26 mouse cellular contexts compared by ENCODE assay signal in genomic region chr10:93515927-93516326, GRCm38 (mm10). TPM values are rescaled to one million over a fixed set of nuclear protein-coding genes. Genes with fewer than 3 reads are reported as not detected.
DNase-seq lines count a peak whose midpoint lies in the region; ATAC-seq and TF ChIP-seq lines count a peak whose summit lies in the region.
"Had no signal": no experiment of that assay in that cellular context is flagged by ENCODE, and none has a peak within 500 bp of the region (broad histone marks: within the 10 kb centered on the region; RNA-seq: fewer than 3 reads in every experiment).

No protein-coding gene starts in this region.

- H3K9me3 ChIP-seq in heart, embryonic 10.5 days: no peaks in the 10 kb centered on the region
- H3K9me3 ChIP-seq in liver, embryonic 12.5 days (replicated peaks): no peaks in the 10 kb centered on the region
- H3K9me3 ChIP-seq in liver, embryonic 15.5 days (replicated peaks): no peaks in the 10 kb centered on the region
- H3K9me3 ChIP-seq in liver, postnatal 0 days (ENCODE audit: low read length): no peaks in the 10 kb centered on the region
- H3K9me3 ChIP-seq: embryonic facial prominence, embryonic 13.5 days; embryonic facial prominence, embryonic 15.5 days; forebrain, embryonic 10.5 days; forebrain, embryonic 12.5 days; forebrain, embryonic 15.5 days had no signal

- H3K4me3 ChIP-seq in heart, embryonic 10.5 days: no peak overlapping the region
- no peak overlapping the region for H3K4me3 ChIP-seq in liver, embryonic 12.5 days
- H3K4me3 ChIP-seq in liver, embryonic 15.5 days (replicated peaks): no peak overlapping the region
- no peak overlapping the region for H3K4me3 ChIP-seq in liver, postnatal 0 days (ENCODE audit: low read depth, low read length)
- H3K4me3 ChIP-seq: embryonic facial prominence, embryonic 13.5 days; embryonic facial prominence, embryonic 15.5 days; erythroblast, embryonic 14.5 days; forebrain, embryonic 10.5 days; forebrain, embryonic 12.5 days; forebrain, embryonic 15.5 days had no signal

- DNase-seq in heart, embryonic 10.5 days (ENCODE audit: low spot score): peak; percentile 9
- DNase-seq in heart, postnatal 25 days (ENCODE audit: low spot score): no peak
- DNase-seq in liver: no peak
- no peak for DNase-seq in liver, postnatal 0 days
- no peak for DNase-seq in right cerebral cortex, adult 2 months (ENCODE audit: low spot score in 2 of 2)
- DNase-seq in cerebellum, postnatal 14 days: no peak
- DNase-seq: adrenal gland, adult 8-10 months; adrenal gland, postnatal 14 days; adrenal gland, postnatal 36 days; cerebellum, adult 11-12 months; cerebellum, adult 2 months; cerebellum, adult 9-10 months; embryo, embryonic 11 days had no signal

- no peak for TF ChIP-seq CTCF in liver, postnatal 0 days (IDR thresholded peaks at IDR 0.05; ENCODE audit: low read depth)

- intact Hi-C loops in heart, postnatal 25 days (cut with DNase I): no loop called here

- H3K4me1 ChIP-seq in heart, embryonic 10.5 days: no peaks in the 10 kb centered on the region
- H3K4me1 ChIP-seq in liver, embryonic 12.5 days: no peaks in the 10 kb centered on the region
- 0 out of 2 replicates have a peak, but pooled peaks cover 5% of the 10 kb centered on the region for H3K4me1 ChIP-seq in liver, embryonic 15.5 days (replicated peaks)
- H3K4me1 ChIP-seq in liver, postnatal 0 days (ENCODE audit: insufficient read depth): peaks cover 5% of the 10 kb centered on the region
- H3K4me1 ChIP-seq: embryonic facial prominence, embryonic 13.5 days; embryonic facial prominence, embryonic 15.5 days; forebrain, embryonic 10.5 days; forebrain, embryonic 12.5 days had no signal

- no peak for ATAC-seq in liver, embryonic 12.5 days
- ATAC-seq in liver, embryonic 15.5 days (ENCODE audit: insufficient read depth): no peak
- ATAC-seq in liver, postnatal 0 days: peak; percentile 81

- no peak overlapping the region for H3K27ac ChIP-seq in heart, embryonic 10.5 days
- 0 out of 2 replicates have a peak overlapping the region, but pooled peaks have one; percentile 45 for H3K27ac ChIP-seq in liver, embryonic 12.5 days
- peak overlapping the region; percentile 69 for H3K27ac ChIP-seq in liver, embryonic 15.5 days (replicated peaks)
- H3K27ac ChIP-seq in liver, postnatal 0 days (ENCODE audit: low read depth): peak overlapping the region; percentile 84
- H3K27ac ChIP-seq: embryonic facial prominence, embryonic 13.5 days; embryonic facial prominence, embryonic 15.5 days; forebrain, embryonic 10.5 days; forebrain, embryonic 12.5 days; forebrain, embryonic 15.5 days had no signal

- no peak overlapping the region for H3K4me2 ChIP-seq in liver, embryonic 12.5 days
- no peak overlapping the region for H3K4me2 ChIP-seq in liver, embryonic 15.5 days
- peak overlapping the region; percentile 10; the same call in 1 of the 2 replicates for H3K4me2 ChIP-seq in liver, postnatal 0 days (ENCODE audit: low read depth, low read length)
- H3K4me2 ChIP-seq: embryonic facial prominence, embryonic 13.5 days; embryonic facial prominence, embryonic 15.5 days; forebrain, embryonic 12.5 days; forebrain, embryonic 15.5 days had no signal

- H3K27me3 ChIP-seq in heart, embryonic 10.5 days (ENCODE audit: insufficient read depth, poor library complexity, severe bottlenecking): no peaks in the 10 kb centered on the region
- H3K27me3 ChIP-seq in liver, embryonic 12.5 days (replicated peaks): no peaks in the 10 kb centered on the region
- no peaks in the 10 kb centered on the region for H3K27me3 ChIP-seq in liver, embryonic 15.5 days
- H3K27me3 ChIP-seq in liver, postnatal 0 days (ENCODE audit: insufficient read depth, low read length): no peaks in the 10 kb centered on the region
- H3K27me3 ChIP-seq: embryonic facial prominence, embryonic 13.5 days; embryonic facial prominence, embryonic 15.5 days; forebrain, embryonic 12.5 days; forebrain, embryonic 15.5 days had no signal

- peak; percentile 57; the same call in 1 of the 2 replicates for TF ChIP-seq EP300 in liver, postnatal 0 days (IDR thresholded peaks at IDR 0.05; ENCODE audit: low read depth)

- 81% methylated on average over 12 of the region's 12 CpGs for WGBS in heart, embryonic 10.5 days
- 70% methylated on average over 12 of the region's 12 CpGs for WGBS in liver, embryonic 12.5 days (ENCODE audit: insufficient replicate concordance)
- WGBS in liver, embryonic 15.5 days (ENCODE audit: insufficient replicate concordance): 71% methylated on average over 12 of the region's 12 CpGs
- 66% methylated on average over 12 of the region's 12 CpGs for WGBS in liver, postnatal 0 days (ENCODE audit: insufficient replicate concordance)

- no peaks in the 10 kb centered on the region for H3K36me3 ChIP-seq in heart, embryonic 10.5 days
- no peaks in the 10 kb centered on the region for H3K36me3 ChIP-seq in liver, embryonic 12.5 days
- H3K36me3 ChIP-seq in liver, embryonic 15.5 days (replicated peaks): no peaks in the 10 kb centered on the region
- 0 out of 2 replicates have a peak, but pooled peaks cover 4% of the 10 kb centered on the region for H3K36me3 ChIP-seq in liver, postnatal 0 days (replicated peaks; ENCODE audit: insufficient read depth, low read length)
- H3K36me3 ChIP-seq: embryonic facial prominence, embryonic 13.5 days; embryonic facial prominence, embryonic 15.5 days; forebrain, embryonic 10.5 days; forebrain, embryonic 12.5 days; forebrain, embryonic 15.5 days had no signal

- no peak overlapping the region for H3K9ac ChIP-seq in liver, embryonic 12.5 days
- no peak overlapping the region for H3K9ac ChIP-seq in liver, embryonic 15.5 days
- no peak overlapping the region for H3K9ac ChIP-seq in liver, postnatal 0 days (replicated peaks)
- H3K9ac ChIP-seq: embryonic facial prominence, embryonic 13.5 days; embryonic facial prominence, embryonic 15.5 days; forebrain, embryonic 12.5 days; forebrain, embryonic 15.5 days; forebrain, postnatal 0 days had no signal

RNA-seq across cellular contexts. Expression of gene Amdhd1, which starts 23.9 kb away (rescaled TPM):
- 0.26 and 1.5 TPM in 2 replicates for polyA plus RNA-seq in heart, embryonic 10.5 days (2016; fragmentation: Nextera tagmentation; extraction: Ambion mirVana)
- not detected for total RNA-seq in heart, postnatal 25 days (2021)
- 6.3 and 6.9 TPM in 2 replicates for polyA plus RNA-seq in liver, embryonic 12.5 days (2016; fragmentation: Nextera tagmentation; extraction: Ambion mirVana)
- 15.6 and 18.4 TPM in 2 replicates for polyA plus RNA-seq in liver, embryonic 15.5 days (2015; fragmentation: Nextera tagmentation; extraction: Ambion mirVana)
- polyA plus RNA-seq in liver, postnatal 0 days (2015; fragmentation: Nextera tagmentation; extraction: Ambion mirVana): 80.3 and 91.6 TPM in 2 replicates
- total RNA-seq: adrenal gland, adult 18-20 months; common myeloid progenitor, adult 5-6 weeks; MEL had no signal
- polyA plus RNA-seq: cerebellum, adult 2 months; forebrain, embryonic 15.5 days had no signal

RNA-seq across cellular contexts. Expression of gene Ccdc38, which starts 24.5 kb away (rescaled TPM):
- 0.17 and 0.35 TPM in 2 replicates for polyA plus RNA-seq in heart, embryonic 10.5 days (2016; fragmentation: Nextera tagmentation; extraction: Ambion mirVana)
- total RNA-seq in heart, postnatal 25 days (2021): not detected
- 0.14 and 0.29 TPM in 2 replicates for polyA plus RNA-seq in liver, embryonic 12.5 days (2016; fragmentation: Nextera tagmentation; extraction: Ambion mirVana)
- polyA plus RNA-seq in liver, embryonic 15.5 days (2015; fragmentation: Nextera tagmentation; extraction: Ambion mirVana): 0.08 TPM in 2 replicates
- 0.32 and 0.36 TPM in 2 replicates for polyA plus RNA-seq in liver, postnatal 0 days (2015; fragmentation: Nextera tagmentation; extraction: Ambion mirVana)
- total RNA-seq: adrenal gland, adult 18-20 months; adrenal gland, postnatal 14 days; adrenal gland, postnatal 36 days; forebrain, postnatal 0 days; MEL had no signal
- polyA plus RNA-seq: erythroblast, embryonic 14.5 days had no signal

RNA-seq across cellular contexts. Expression of gene Hal, which starts 27.4 kb away (rescaled TPM):
- polyA plus RNA-seq in heart, embryonic 10.5 days (2016; fragmentation: Nextera tagmentation; extraction: Ambion mirVana): 0.05 and 0.33 TPM in 2 replicates
- under 1 TPM; 0.21 to 0.50 TPM for total RNA-seq in heart, postnatal 25 days (2021)
- 1.6 and 1.8 TPM in 2 replicates for polyA plus RNA-seq in liver, embryonic 12.5 days (2016; fragmentation: Nextera tagmentation; extraction: Ambion mirVana)
- 7.7 and 8.1 TPM in 2 replicates for polyA plus RNA-seq in liver, embryonic 15.5 days (2015; fragmentation: Nextera tagmentation; extraction: Ambion mirVana)
- 30.0 and 44.0 TPM in 2 replicates for polyA plus RNA-seq in liver, postnatal 0 days (2015; fragmentation: Nextera tagmentation; extraction: Ambion mirVana)
- polyA plus RNA-seq: embryonic facial prominence, embryonic 11.5 days; erythroblast, embryonic 14.5 days; forebrain, embryonic 15.5 days had no signal
